Mouse (Mus musculus) gonadal fat pad, adult 2 months (tissue): ENCODE results near the gene Heg1. TPM values are rescaled to one million over a fixed set of nuclear protein-coding genes. Genes with fewer than 3 reads are reported as not detected.

Source experiments
- DNase-seq: peaks from one replicate; pipeline ENCODE4 v3.0.0-alpha.2; 2012; ENCODE audit warnings: low read depth
- polyA plus RNA-seq: library from polyadenylated mRNA; depleted of rRNA; stranded (reverse); fragments of >200 nt; gene quantifications from 2 replicates; pipeline ENCODE4 v1.2.3, GENCODE M21; 2012

The Heg1 gene
- polyA plus RNA-seq, 1 experiment, result 64.6 TPM

GRCm38 (mm10) chr16:33742233-33742632 lies 58.1 kb downstream of the Heg1 start:
- no peak for DNase-seq

GRCm38 (mm10) chr16:33744622-33745419 lies 60.7 kb downstream of the Heg1 start:
- no peak for DNase-seq

- no peak for DNase-seq
These were observed 61.3 kb downstream of the Heg1 start for GRCm38 (mm10) chr16:33745457-33745856.

GRCm38 (mm10) chr16:33746074-33746676 lies 62.0 kb downstream of the Heg1 start:
- DNase-seq, result no peak

GRCm38 (mm10) chr16:33747346-33747954 lies 63.3 kb downstream of the Heg1 start:
- no peak for DNase-seq

- no peak for DNase-seq
These were observed 63.8 kb downstream of the Heg1 start for GRCm38 (mm10) chr16:33747994-33748393.

- DNase-seq, result no peak
These were observed 67.0 kb downstream of the Heg1 start for GRCm38 (mm10) chr16:33751152-33751551.

GRCm38 (mm10) chr16:33751590-33751989 lies 67.4 kb downstream of the Heg1 start:
- DNase-seq, result no peak

- no peak for DNase-seq
These were observed 68.9 kb downstream of the Heg1 start for GRCm38 (mm10) chr16:33752904-33753578.

- no peak for DNase-seq
These were observed 71.1 kb downstream of the Heg1 start for GRCm38 (mm10) chr16:33755293-33755692.

GRCm38 (mm10) chr16:33755961-33756360 lies 71.8 kb downstream of the Heg1 start:
- no peak for DNase-seq

- DNase-seq, result no peak
These were observed 72.2 kb downstream of the Heg1 start for GRCm38 (mm10) chr16:33756396-33756795.

GRCm38 (mm10) chr16:33759207-33759606 lies 75.0 kb downstream of the Heg1 start:
- DNase-seq, result no peak

- DNase-seq, result no peak
These were observed 76.4 kb downstream of the Heg1 start for GRCm38 (mm10) chr16:33760542-33760941.

- DNase-seq, result no peak
These were observed 76.8 kb downstream of the Heg1 start for GRCm38 (mm10) chr16:33760996-33761395.

GRCm38 (mm10) chr16:33764501-33765193 lies 80.5 kb downstream of the Heg1 start:
- DNase-seq, result no peak

GRCm38 (mm10) chr16:33765477-33765876 lies 81.3 kb downstream of the Heg1 start:
- DNase-seq, result no peak

- no peak for DNase-seq
These were observed 82.1 kb downstream of the Heg1 start for GRCm38 (mm10) chr16:33766309-33766708.

GRCm38 (mm10) chr16:33766757-33767156 lies 82.6 kb downstream of the Heg1 start:
- DNase-seq, result no peak

GRCm38 (mm10) chr16:33768491-33769278 lies 84.5 kb downstream of the Heg1 start:
- DNase-seq, result no peak

- no peak for DNase-seq
These were observed 85.7 kb downstream of the Heg1 start for GRCm38 (mm10) chr16:33769848-33770247.
